Mouse (Mus musculus) heart, postnatal 25 days (tissue): ENCODE results near the gene Sacm1l. TPM values are rescaled to one million over a fixed set of nuclear protein-coding genes. Genes with fewer than 3 reads are reported as not detected.

ENCODE experiments used
- DNase-seq: peaks from one replicate; pipeline ENCODE4 v3.0.0; 2022; ENCODE audit warnings: low spot score
- intact Hi-C: fragments of 180-260 bp; cut with DNase I; formaldehyde crosslinking; loops from one replicate; pipeline ENCODE4 v1.15.1; 2025
- total RNA-seq, 2 experiments: library from RNA; stranded (reverse); gene quantifications; 2 replicates each; pipeline ENCODE4 v1.2.3; 2021

Sacm1l gene
- total RNA-seq, 2 experiments from 2014 or later, result 32.4 to 35.8 TPM

- intact Hi-C loops, result no loop called here
Observed at GRCm38 (mm10) chr9:123507380-123507779, 22.2 kb upstream of the Sacm1l start.

GRCm38 (mm10) chr9:123508986-123509385 lies 20.6 kb upstream of the Sacm1l start:
- no peak for DNase-seq
- intact Hi-C loops, result no loop called here

More at GRCm38 (mm10) chr9:123507380-123507779, 22.2 kb upstream of the Sacm1l start:
- DNase-seq, result no peak

- no peak for DNase-seq
- intact Hi-C loops, result loop anchor here (5.0 kb wide), 1 partner anchor 248 kb away; the partner anchor contains the start of gene Tmem158
Observed at GRCm38 (mm10) chr9:123509638-123510604, 19.6 kb upstream of the Sacm1l start.

GRCm38 (mm10) chr9:123510926-123511325 lies 18.6 kb upstream of the Sacm1l start:
- intact Hi-C loops, result loop anchor here (5.0 kb wide), 1 partner anchor 249 kb away; the partner anchor contains the start of gene Tmem158
- DNase-seq, result no peak

- DNase-seq, result no peak
- intact Hi-C loops, result loop anchor here (5.0 kb wide), 1 partner anchor 250 kb away; the partner anchor contains the start of gene Tmem158
Observed at GRCm38 (mm10) chr9:123512482-123512881, 17.1 kb upstream of the Sacm1l start.

GRCm38 (mm10) chr9:123515087-123515486 lies 14.5 kb upstream of the Sacm1l start:
- DNase-seq, result no peak
- intact Hi-C loops, result no loop called here

GRCm38 (mm10) chr9:123516641-123517385 lies 12.7 kb upstream of the Sacm1l start:
- intact Hi-C loops, result no loop called here
- no peak for DNase-seq

GRCm38 (mm10) chr9:123518969-123519894 lies 10.3 kb upstream of the Sacm1l start:
- intact Hi-C loops, result no loop called here
- DNase-seq, result no peak

GRCm38 (mm10) chr9:123520735-123521134 lies 8.8 kb upstream of the Sacm1l start:
- intact Hi-C loops, result loop anchor here (5.0 kb wide), 1 partner anchor 363 kb away; no protein-coding TSS in a partner anchor
- DNase-seq, result no peak

GRCm38 (mm10) chr9:123523676-123524075 lies 5.9 kb upstream of the Sacm1l start:
- DNase-seq, result no peak
- intact Hi-C loops, result loop anchor here (5.0 kb wide), 1 partner anchor 366 kb away; no protein-coding TSS in a partner anchor

GRCm38 (mm10) chr9:123525095-123525494 lies 4.5 kb upstream of the Sacm1l start:
- no peak for DNase-seq
- intact Hi-C loops, result loop anchor here (1.0 to 5.0 kb wide), 2 partner anchors 76 to 158 kb away; partner anchors contain the start of gene Lars2

GRCm38 (mm10) chr9:123526502-123526901 lies 3.1 kb upstream of the Sacm1l start:
- intact Hi-C loops, result loop anchor here (5.0 kb wide), 1 partner anchor 159 kb away; the partner anchor contains the start of gene Lars2
- DNase-seq, result no peak

- DNase-seq, result no peak
- intact Hi-C loops, result loop anchor here (5.0 kb wide), 1 partner anchor 161 kb away; the partner anchor contains the start of gene Lars2
Observed at GRCm38 (mm10) chr9:123528087-123528925, 1.3 kb upstream of the Sacm1l start.

GRCm38 (mm10) chr9:123528926-123529295 lies 648 bp upstream of the Sacm1l start:
- intact Hi-C loops, result loop anchor here (5.0 kb wide), 1 partner anchor 162 kb away; the partner anchor contains the start of gene Lars2
- DNase-seq, result no peak

- intact Hi-C loops, result no loop called here
Observed at GRCm38 (mm10) chr9:123530158-123530475, 558 bp downstream of the Sacm1l start.

GRCm38 (mm10) chr9:123530566-123531130 lies 1.1 kb downstream of the Sacm1l start:
- no peak for DNase-seq
- intact Hi-C loops, result no loop called here

More at GRCm38 (mm10) chr9:123530158-123530475, 558 bp downstream of the Sacm1l start:
- DNase-seq, result no peak

- intact Hi-C loops, result no loop called here
Observed at GRCm38 (mm10) chr9:123531234-123531633, 1.7 kb downstream of the Sacm1l start.

GRCm38 (mm10) chr9:123536613-123537012 lies 7.1 kb downstream of the Sacm1l start:
- intact Hi-C loops, result no loop called here
- DNase-seq, result no peak

More at GRCm38 (mm10) chr9:123531234-123531633, 1.7 kb downstream of the Sacm1l start:
- DNase-seq, result no peak
